Mouse (Mus musculus) monocyte, adult 59 days (primary cell): Measurements from ENCODE around the gene Plbd2. TPM values are rescaled to one million over a fixed set of nuclear protein-coding genes. Genes with fewer than 3 reads are reported as not detected.

Experiments used
- total RNA-seq, 2 experiments: library from RNA; stranded (reverse); gene quantifications; one replicate each; pipeline ENCODE4 v1.2.4; 2023

Plbd2 gene
- total RNA-seq, result 10 to 100 TPM; 56.4 to 58.9 TPM

DNA sequence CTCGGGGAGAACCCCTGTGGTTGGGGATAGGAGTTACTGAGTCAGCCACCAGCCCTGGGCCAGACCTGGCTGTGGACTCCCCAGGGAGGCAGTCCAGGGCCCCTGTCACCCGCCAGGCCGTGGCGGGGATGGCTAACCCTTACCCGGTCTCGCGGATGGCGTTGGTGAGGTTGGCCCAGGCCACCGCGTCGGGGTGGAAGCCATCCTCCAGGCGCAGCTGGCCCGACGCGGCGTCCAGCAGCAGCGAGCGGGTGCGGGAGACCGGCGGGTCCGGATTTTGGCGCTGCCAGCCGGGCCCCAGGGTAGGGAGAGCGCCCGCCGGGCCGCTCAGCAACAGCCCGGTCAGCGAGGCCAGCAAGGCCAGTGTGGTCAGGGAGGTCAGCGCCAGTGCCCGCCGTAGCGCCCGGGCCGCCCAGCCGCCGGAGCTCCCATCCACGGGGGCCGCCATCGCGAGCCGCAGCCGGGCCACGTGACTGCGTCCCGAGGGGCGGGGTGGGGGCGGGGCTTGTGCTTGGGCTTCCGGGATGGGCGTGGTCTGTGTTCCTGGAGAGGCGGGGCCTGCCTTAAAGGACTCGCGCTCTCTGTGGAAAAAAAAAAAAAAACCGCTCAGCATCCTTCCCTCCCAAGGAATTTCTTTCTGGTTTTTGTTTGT lies at the start of gene Plbd2:
TSS of gene Plbd2 (minus strand) at position 482 of the 652 bp plus-strand sequence.

DNA sequence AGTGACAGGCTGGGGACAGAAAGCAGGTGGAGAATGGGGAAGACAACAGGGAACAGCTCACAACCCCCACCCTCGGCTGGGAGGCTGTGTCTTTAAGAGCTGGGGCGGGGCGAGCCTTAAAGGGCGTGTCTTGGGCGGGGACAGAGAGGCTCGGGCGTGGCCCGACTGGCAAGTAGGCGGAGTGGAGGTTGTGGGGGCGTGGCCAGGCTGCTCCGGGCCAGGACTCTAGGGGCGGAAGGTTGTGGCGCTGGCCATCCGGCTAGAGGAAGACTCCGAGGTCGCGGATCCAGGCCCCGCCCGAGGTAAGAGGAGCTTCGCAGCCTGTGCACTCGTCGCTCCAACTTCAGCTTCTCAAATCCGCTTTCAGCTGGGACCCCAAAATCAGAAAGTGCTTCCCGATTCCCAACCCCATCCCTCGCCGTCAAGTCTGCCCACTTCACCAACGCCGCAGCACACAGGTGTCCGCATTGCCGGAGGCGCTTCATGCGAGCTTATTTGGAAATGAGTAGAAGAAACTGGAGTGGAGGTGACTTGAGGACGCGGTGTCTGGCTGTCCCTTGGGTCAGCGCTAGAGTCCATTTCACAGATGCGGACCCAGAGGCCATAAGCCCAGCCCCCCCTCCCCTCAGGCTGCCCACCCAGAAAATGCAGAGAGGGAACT lies 7.7 kb upstream of the Plbd2 start, which contains the start of gene Slc8b1:
TSS of gene Slc8b1 (plus strand) at position 187 of the 661 bp plus-strand sequence.

DNA sequence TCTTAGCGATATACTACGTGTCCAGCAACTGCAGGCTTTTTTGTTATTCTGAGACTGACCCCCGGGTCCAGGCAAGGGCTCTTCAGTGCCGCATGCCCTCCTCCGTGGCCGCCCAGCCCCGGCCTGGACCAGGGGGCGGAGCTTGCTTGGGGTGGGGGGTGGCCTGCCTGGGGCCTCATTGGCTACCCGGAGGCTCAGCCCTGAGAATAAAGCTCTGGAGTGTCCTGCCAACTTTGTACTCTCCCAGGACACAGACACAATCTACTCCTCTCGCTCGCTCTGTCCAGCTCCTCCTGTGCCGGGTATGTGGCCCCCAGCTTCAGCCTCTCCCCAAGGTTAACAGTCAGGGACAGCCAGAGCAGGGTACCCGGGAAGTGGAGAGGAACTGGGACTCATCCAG lies 27.1 kb downstream of the Plbd2 start, which contains the start of gene Sds:
TSS of gene Sds (plus strand) at position 231 of the 400 bp plus-strand sequence.

DNA sequence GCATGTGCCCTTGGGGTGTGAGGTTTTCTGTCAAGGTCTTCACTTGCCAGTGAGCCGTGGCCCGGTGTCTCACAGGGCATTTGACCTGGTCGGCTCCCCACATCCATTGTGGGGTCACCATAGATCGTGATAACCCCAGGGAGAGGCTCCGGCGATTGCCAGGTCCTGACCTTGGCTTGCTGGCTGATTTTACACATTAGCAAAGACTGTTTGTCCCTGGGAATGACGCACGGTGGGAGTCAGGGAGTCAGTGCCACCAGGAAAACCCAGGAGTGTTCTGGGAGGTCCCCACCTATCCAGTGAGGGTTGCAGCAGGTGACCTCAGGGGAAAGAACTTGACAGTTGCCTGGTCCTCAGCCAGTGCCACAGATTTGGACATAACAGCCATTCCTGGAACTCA lies 30.7 kb downstream of the Plbd2 start, which contains the start of gene Sdsl:
TSS of gene Sdsl (minus strand) at position 41 of the 400 bp plus-strand sequence.

Other genes starting within 250 kb of the Plbd2 start
- not detected for gene Lhx5, start 71.9 kb downstream of the Plbd2 start, total RNA-seq
- not detected for gene Sdsl, start 30.8 kb downstream of the Plbd2 start, total RNA-seq
- not detected for gene Sds, start 27.1 kb downstream of the Plbd2 start, total RNA-seq
- gene Slc8b1, start 7.5 kb upstream of the Plbd2 start, total RNA-seq, result 100 to 1,000 TPM; 302 to 324 TPM
- gene Tpcn1, start 85.0 kb upstream of the Plbd2 start, total RNA-seq, result 10 to 100 TPM; 35.2 to 48.9 TPM
- not detected for gene Iqcd, start 85.4 kb upstream of the Plbd2 start, total RNA-seq
- gene Rita1, start 109.0 kb upstream of the Plbd2 start, total RNA-seq, result 1 to 10 TPM; 3.6 to 6.1 TPM
- gene Ddx54, start 109.1 kb upstream of the Plbd2 start, total RNA-seq, result 100 to 1,000 TPM; 100 to 112 TPM
- gene Cfap73, start 130.6 kb upstream of the Plbd2 start, total RNA-seq, result not detected
- not detected for gene Rasal1, start 145.2 kb upstream of the Plbd2 start, total RNA-seq
- gene Dtx1, start 208.3 kb upstream of the Plbd2 start, total RNA-seq, result 1 to 10 TPM; 1.5 to 3.1 TPM
- 10 to 100 TPM; 12.5 to 18.8 TPM for gene Oas2, start 246.2 kb upstream of the Plbd2 start, total RNA-seq